ENCODE assay signal across 12 mouse cellular contexts in the genomic region with DNA sequence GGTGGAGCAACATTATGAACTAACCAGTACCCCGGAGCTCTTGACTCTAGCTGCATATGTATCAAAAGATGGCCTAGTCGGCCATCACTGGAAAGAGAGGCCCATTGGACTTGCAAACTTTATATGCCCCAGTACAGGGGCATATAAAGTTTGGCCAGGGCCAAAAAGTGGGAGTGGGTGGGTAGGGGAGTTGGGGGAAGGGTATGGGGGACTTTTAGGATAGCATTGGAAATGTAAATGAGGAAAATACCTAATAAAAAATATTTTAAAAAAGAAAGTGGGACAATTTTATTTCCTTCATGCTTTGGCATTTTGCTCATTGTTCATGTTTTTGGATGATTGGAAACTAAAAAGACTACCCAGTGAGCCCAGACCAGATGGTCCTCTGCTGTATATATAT. TPM values are rescaled to one million over a fixed set of nuclear protein-coding genes. Genes with fewer than 3 reads are reported as not detected.
"Had no signal": no experiment of that assay in that cellular context is flagged by ENCODE, and none has a peak within 500 bp of the region (broad histone marks: within the 10 kb centered on the region; RNA-seq: fewer than 3 reads in every experiment).

No protein-coding gene starts in this region.

RNA-seq across cellular contexts. Expression of gene P2ry10, which starts 4.9 kb away (rescaled TPM):
- polyA plus RNA-seq: cerebellum, adult 2 months; cortical plate, adult 2 months; embryonic facial prominence, embryonic 10.5 days; embryonic facial prominence, embryonic 11.5 days; erythroblast, embryonic 14.5 days; forebrain, embryonic 10.5 days; forebrain, embryonic 11.5 days; forebrain, embryonic 13.5 days; forebrain, embryonic 15.5 days; forebrain, embryonic 16.5 days; forebrain, postnatal 0 days; frontal cortex, adult 2 months had no signal
